Mouse (Mus musculus) limb, embryonic 12.5 days (tissue): ENCODE measurements around the gene Astn2. TPM values are rescaled to one million over a fixed set of nuclear protein-coding genes. Genes with fewer than 3 reads are reported as not detected.

Experiments used
- ATAC-seq: fragments of 200-750 bp; cut with Nextera tagmentation; 2 replicates; pipeline ENCODE4 v1.8.0; 2017; ENCODE audit warnings: low read depth, moderate TSS enrichment; ENCODE audit not compliant: insufficient number of reproducible peaks, insufficient read depth, low FRiP score, low TSS enrichment
- H3K27ac ChIP-seq: fragments of 300-500 bp; sonication (generic); 2 replicates; pipeline ENCODE4 v1.5.1; 2016; ENCODE audit warnings: mild to moderate bottlenecking, moderate library complexity
- H3K27me3 ChIP-seq: fragments of 300-500 bp; sonication (generic); 2 replicates; pipeline ENCODE4 v1.6.1; 2016; ENCODE audit warnings: mild to moderate bottlenecking, moderate library complexity
- H3K36me3 ChIP-seq: fragments of 300-500 bp; sonication (generic); 2 replicates; pipeline ENCODE4 v1.6.1; 2016; ENCODE audit warnings: mild to moderate bottlenecking, moderate library complexity
- H3K4me1 ChIP-seq: fragments of 300-500 bp; sonication (generic); replicated peaks from 2 replicates; pipeline ENCODE4 v1.6.1; 2016
- H3K4me2 ChIP-seq: fragments of 300-500 bp; sonication (generic); 2 replicates; pipeline ENCODE4 v1.6.1; 2016; ENCODE audit warnings: mild to moderate bottlenecking, moderate library complexity
- H3K4me3 ChIP-seq: fragments of 300-500 bp; sonication (generic); replicated peaks from 2 replicates; pipeline ENCODE4 v1.5.1; 2016; ENCODE audit warnings: mild to moderate bottlenecking
- H3K9ac ChIP-seq: fragments of 300-500 bp; sonication (generic); replicated peaks from 2 replicates; pipeline ENCODE4 v1.6.1; 2016; ENCODE audit warnings: mild to moderate bottlenecking, moderate library complexity
- H3K9me3 ChIP-seq: fragments of 300-500 bp; sonication (generic); 2 replicates; pipeline ENCODE4 v1.6.1; 2016; ENCODE audit warnings: mild to moderate bottlenecking, moderate library complexity
- WGBS: fragments of 180-500 bp; shearing (Covaris S2); methylation state at CpG from one replicate; pipeline ENCODE4 v1.1.7; 2016; 5-methylcytosine and 5-hydroxymethylcytosine counted together
- polyA plus RNA-seq: library from polyadenylated mRNA; unstranded; fragments of >200 nt; fragmentation: Nextera tagmentation; extraction: Ambion mirVana; gene quantifications from 2 replicates; pipeline ENCODE4 v1.2.1, GENCODE M21; 2016

Astn2 gene
- polyA plus RNA-seq, 1 experiment from 2014 or later = 1.6 TPM

DNA sequence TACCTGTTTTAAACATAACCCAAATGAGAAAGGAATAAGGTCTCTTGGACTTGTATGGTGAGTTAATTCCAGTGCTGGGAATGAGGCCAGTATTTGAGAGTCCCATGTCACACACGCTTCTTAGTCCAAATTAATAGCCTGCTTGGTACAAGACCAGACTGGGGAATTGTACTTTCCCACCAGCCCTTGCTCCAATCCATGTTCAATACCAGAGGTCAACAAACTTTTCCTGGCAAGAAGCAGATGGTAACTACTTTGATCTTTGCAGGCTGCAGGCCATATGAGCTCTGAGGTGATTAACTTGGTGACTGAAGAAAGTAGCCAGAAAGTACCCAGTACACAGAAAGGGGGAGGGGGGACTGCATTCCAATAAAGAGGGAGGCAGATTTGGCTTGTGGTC is 91.7 kb downstream of the Astn2 start:
- H3K4me2 ChIP-seq = no peak overlapping the region
- H3K36me3 ChIP-seq = no peaks in the 10 kb centered on the region
- H3K27ac ChIP-seq = no peak overlapping the region
- no peaks in the 10 kb centered on the region for H3K9me3 ChIP-seq
- no peak for ATAC-seq
- no peaks in the 10 kb centered on the region for H3K27me3 ChIP-seq
- H3K4me3 ChIP-seq = no peak overlapping the region
- H3K9ac ChIP-seq = no peak overlapping the region
- H3K4me1 ChIP-seq = peaks cover 9% of the 10 kb centered on the region
- 23% methylated on average over 1 of the region's 1 CpGs for WGBS

DNA sequence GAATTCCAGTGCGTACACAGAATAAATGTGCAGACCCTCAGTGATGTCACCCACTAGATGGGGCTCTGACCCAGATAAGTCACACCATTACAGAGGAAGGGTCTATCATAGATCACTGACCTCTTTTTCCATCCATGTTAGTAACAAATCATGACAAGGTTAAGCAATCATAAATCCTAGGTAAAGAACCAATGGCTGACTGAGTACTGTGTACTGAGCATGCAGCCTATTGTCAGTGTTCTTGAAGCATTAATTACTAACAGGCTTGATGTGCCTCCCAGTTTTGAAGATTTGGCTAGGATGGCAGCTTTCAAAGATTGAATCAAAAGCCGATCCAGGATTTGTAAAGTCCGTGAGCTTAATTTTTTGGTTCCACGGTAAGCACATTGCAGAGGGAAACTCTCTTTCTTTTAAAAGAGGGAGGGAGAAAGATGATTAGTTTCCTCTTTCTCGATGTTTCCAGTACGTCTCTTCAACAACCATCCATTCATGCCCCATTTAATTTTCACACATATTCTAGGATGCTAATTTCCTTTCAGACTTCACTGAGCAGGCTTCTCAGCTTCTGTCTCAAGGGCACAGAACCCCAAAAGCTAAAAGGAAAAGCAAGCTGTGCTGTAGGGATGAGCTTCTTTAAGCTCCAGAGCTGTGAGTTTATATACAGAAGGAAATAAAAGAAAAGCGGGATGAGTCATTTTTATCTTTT is 93.9 kb downstream of the Astn2 start:
- Histone ChIP-seq H3K4me1 (peaks cover 9% of the 10 kb centered on the region), H3K9me3 (no peaks in the 10 kb centered on the region), H3K9ac (no peak overlapping the region), H3K27ac (no peak overlapping the region), H3K4me3 (no peak overlapping the region), H3K4me2 (no peak overlapping the region), H3K27me3 (no peaks in the 10 kb centered on the region), H3K36me3 (no peaks in the 10 kb centered on the region)
- WGBS = 85% methylated on average over 7 of the region's 7 CpGs
- no peak for ATAC-seq

DNA sequence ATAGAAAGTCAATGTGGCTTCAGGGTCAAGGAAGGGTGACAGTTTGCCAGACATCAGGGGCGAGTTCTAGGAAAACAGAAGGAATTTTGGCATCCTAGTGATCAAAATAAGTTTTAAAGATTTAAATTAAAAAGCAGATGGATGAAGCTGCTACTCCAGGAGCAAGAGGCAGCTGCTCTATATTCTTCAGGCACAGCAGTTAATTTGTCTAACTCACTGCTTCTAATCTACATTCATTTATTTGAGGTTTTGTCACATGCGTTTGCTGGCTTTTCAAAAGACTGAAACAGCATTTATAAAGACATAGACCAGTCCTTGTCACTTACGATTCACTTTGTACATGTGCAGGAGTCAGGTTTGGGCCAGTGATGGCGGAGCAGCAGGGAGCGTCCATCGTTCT is 98.0 kb downstream of the Astn2 start:
- no peaks in the 10 kb centered on the region for H3K4me1 ChIP-seq
- H3K9ac ChIP-seq = no peak overlapping the region
- no peak for ATAC-seq
- H3K9me3 ChIP-seq = no peaks in the 10 kb centered on the region
- H3K27ac ChIP-seq = no peak overlapping the region
- H3K4me2 ChIP-seq = no peak overlapping the region
- no peak overlapping the region for H3K4me3 ChIP-seq
- no peaks in the 10 kb centered on the region for H3K36me3 ChIP-seq
- H3K27me3 ChIP-seq = no peaks in the 10 kb centered on the region
- WGBS = 78% methylated on average over 6 of the region's 6 CpGs

- no peak overlapping the region for H3K27ac ChIP-seq
- 81% methylated on average over 7 of the region's 7 CpGs for WGBS
- no peak overlapping the region for H3K4me3 ChIP-seq
- no peaks in the 10 kb centered on the region for H3K4me1 ChIP-seq
- no peaks in the 10 kb centered on the region for H3K9me3 ChIP-seq
- no peaks in the 10 kb centered on the region for H3K36me3 ChIP-seq
- no peak overlapping the region for H3K4me2 ChIP-seq
- no peak overlapping the region for H3K9ac ChIP-seq
- no peaks in the 10 kb centered on the region for H3K27me3 ChIP-seq
- ATAC-seq = no peak
Observed at GRCm38 (mm10) chr4:66302686-66303310, 101.6 kb downstream of the Astn2 start.

GRCm38 (mm10) chr4:66285034-66285433 is 119.4 kb downstream of the Astn2 start:
- ATAC-seq = no peak
- H3K4me3 ChIP-seq = no peak overlapping the region
- H3K4me1 ChIP-seq = no peaks in the 10 kb centered on the region
- no peak overlapping the region for H3K9ac ChIP-seq
- no peaks in the 10 kb centered on the region for H3K9me3 ChIP-seq
- no peak overlapping the region for H3K27ac ChIP-seq
- no peaks in the 10 kb centered on the region for H3K27me3 ChIP-seq
- no peaks in the 10 kb centered on the region for H3K36me3 ChIP-seq
- no peak overlapping the region for H3K4me2 ChIP-seq

GRCm38 (mm10) chr4:66276096-66276495 is 128.3 kb downstream of the Astn2 start:
- no peak overlapping the region for H3K27ac ChIP-seq
- peaks cover 6% of the 10 kb centered on the region; the same call in 1 of the 2 replicates for H3K4me1 ChIP-seq
- no peak overlapping the region for H3K4me2 ChIP-seq
- H3K27me3 ChIP-seq = no peaks in the 10 kb centered on the region
- H3K9me3 ChIP-seq = no peaks in the 10 kb centered on the region
- H3K36me3 ChIP-seq = no peaks in the 10 kb centered on the region
- 72% methylated on average over 4 of the region's 4 CpGs for WGBS
- no peak for ATAC-seq
- H3K4me3 ChIP-seq = no peak overlapping the region
- no peak overlapping the region for H3K9ac ChIP-seq

- Histone ChIP-seq H3K27me3 (no peaks in the 10 kb centered on the region), H3K4me3 (no peak overlapping the region), H3K9me3 (no peaks in the 10 kb centered on the region), H3K4me2 (no peak overlapping the region), H3K4me1 (peaks cover 10% of the 10 kb centered on the region; the same call in 1 of the 2 replicates), H3K27ac (no peak overlapping the region), H3K9ac (no peak overlapping the region), H3K36me3 (no peaks in the 10 kb centered on the region)
- no peak for ATAC-seq
- 44% methylated on average over 6 of the region's 6 CpGs for WGBS
Observed at GRCm38 (mm10) chr4:66271550-66272117, 132.8 kb downstream of the Astn2 start.

GRCm38 (mm10) chr4:66264031-66264430 is 140.4 kb downstream of the Astn2 start:
- no peak for ATAC-seq
- no peak overlapping the region for H3K4me2 ChIP-seq

GRCm38 (mm10) chr4:66261276-66261675 is 143.1 kb downstream of the Astn2 start:
- Histone ChIP-seq H3K36me3 (no peaks in the 10 kb centered on the region), H3K27ac (no peak overlapping the region), H3K9ac (no peak overlapping the region), H3K4me3 (no peak overlapping the region), H3K4me1 (no peaks in the 10 kb centered on the region), H3K9me3 (no peaks in the 10 kb centered on the region), H3K27me3 (no peaks in the 10 kb centered on the region), H3K4me2 (no peak overlapping the region)
- no peak for ATAC-seq
- 91% methylated on average over 3 of the region's 3 CpGs for WGBS

More at GRCm38 (mm10) chr4:66264031-66264430, 140.4 kb downstream of the Astn2 start:
- no peaks in the 10 kb centered on the region for H3K36me3 ChIP-seq
- no peaks in the 10 kb centered on the region for H3K4me1 ChIP-seq
- no peaks in the 10 kb centered on the region for H3K9me3 ChIP-seq
- 87% methylated on average over 4 of the region's 4 CpGs for WGBS
- no peaks in the 10 kb centered on the region for H3K27me3 ChIP-seq
- no peak overlapping the region for H3K9ac ChIP-seq
- no peak overlapping the region for H3K27ac ChIP-seq
- no peak overlapping the region for H3K4me3 ChIP-seq

- no peak overlapping the region for H3K4me3 ChIP-seq
- H3K4me1 ChIP-seq = no peaks in the 10 kb centered on the region
- no peaks in the 10 kb centered on the region for H3K36me3 ChIP-seq
- no peaks in the 10 kb centered on the region for H3K9me3 ChIP-seq
- ATAC-seq = no peak
- no peak overlapping the region for H3K4me2 ChIP-seq
- H3K27me3 ChIP-seq = no peaks in the 10 kb centered on the region
- 79% methylated on average over 2 of the region's 2 CpGs for WGBS
- H3K9ac ChIP-seq = no peak overlapping the region
- H3K27ac ChIP-seq = no peak overlapping the region
Observed at GRCm38 (mm10) chr4:66258905-66259304, 145.5 kb downstream of the Astn2 start.

GRCm38 (mm10) chr4:66254695-66255492 is 149.5 kb downstream of the Astn2 start:
- H3K4me1 ChIP-seq = no peaks in the 10 kb centered on the region
- H3K4me2 ChIP-seq = no peak overlapping the region
- WGBS = 78% methylated on average over 4 of the region's 4 CpGs
- no peaks in the 10 kb centered on the region for H3K9me3 ChIP-seq
- H3K4me3 ChIP-seq = no peak overlapping the region
- no peak for ATAC-seq
- H3K27me3 ChIP-seq = no peaks in the 10 kb centered on the region
- H3K36me3 ChIP-seq = no peaks in the 10 kb centered on the region
- H3K9ac ChIP-seq = no peak overlapping the region
- H3K27ac ChIP-seq = no peak overlapping the region
